Mouse (Mus musculus): ENCODE results near the gene Eif1ad.
"Not testable (repeated sequence)": the region's sequence is repeated elsewhere in the genome, so short reads cannot be mapped to it uniquely, and the experiment has no call there.

The Eif1ad gene

GRCm38 (mm10) chr19:5377446-5377845, 10.9 kb downstream of the Eif1ad start:
- DNase-seq (ENCODE audit: low spot score in 2 of 2): no peak

GRCm38 (mm10) chr19:5383326-5383725, 16.8 kb downstream of the Eif1ad start:
- DNase-seq (ENCODE audit: low spot score in 2 of 2): no peak

DNA sequence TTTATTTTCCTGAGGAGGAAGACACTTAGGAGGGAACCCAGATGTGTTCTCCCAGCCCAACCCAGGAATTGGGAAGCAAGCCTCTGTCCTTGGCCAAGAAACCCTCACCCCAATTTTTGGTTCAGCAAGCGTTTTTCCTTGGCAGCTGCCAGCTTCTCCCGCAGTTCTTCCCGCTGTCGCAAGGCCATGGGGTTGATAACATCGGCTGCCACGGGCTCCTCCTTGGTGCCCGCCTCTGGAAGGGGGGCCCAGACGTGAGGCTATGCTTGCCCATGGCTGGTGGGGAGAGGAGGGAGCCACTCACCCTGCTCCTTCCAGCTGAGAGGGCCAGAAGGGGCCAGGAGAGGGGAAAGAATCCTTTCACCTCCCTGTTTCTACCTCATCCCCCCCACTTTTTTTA, 18.2 kb downstream of the Eif1ad start:
- DNase-seq (ENCODE audit: low spot score in 2 of 2): no peak

GRCm38 (mm10) chr19:5388011-5388441, 21.5 kb downstream of the Eif1ad start:
- DNase-seq (ENCODE audit: low spot score in 2 of 2): no peak

DNA sequence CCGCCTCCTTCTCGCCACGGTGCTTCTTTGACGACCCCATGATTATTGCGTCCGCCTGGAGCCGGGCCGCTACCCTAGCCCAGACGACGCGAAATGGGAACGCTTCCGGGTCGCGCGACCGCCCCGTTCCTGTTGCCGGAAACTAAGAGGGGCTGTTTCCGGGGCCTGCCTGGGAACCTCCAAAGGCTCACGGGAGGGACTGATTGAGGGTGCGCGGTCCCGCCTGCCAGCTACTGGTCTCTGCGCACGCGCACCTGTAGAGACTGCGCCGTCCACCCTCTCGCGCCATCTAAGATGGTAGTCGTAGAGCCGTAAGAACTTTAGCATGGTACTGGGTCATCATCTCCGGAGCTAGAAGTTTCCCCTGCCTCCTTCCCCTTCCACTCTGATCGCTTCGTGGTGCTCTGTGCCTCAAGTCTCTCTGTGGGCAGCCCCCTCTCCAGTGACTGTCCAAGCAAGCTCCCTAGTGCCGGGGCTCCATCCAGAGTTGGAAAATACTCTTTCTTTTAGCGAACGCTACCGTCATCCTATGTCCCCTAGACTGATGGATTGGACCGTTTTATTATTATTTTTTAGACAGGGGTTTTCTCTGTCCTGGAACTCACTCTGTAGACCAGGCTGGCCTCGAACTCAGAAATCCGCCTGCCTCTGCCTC, 22.2 kb downstream of the Eif1ad start, which contains the start of gene Sart1:
TSS of gene Sart1 (minus strand) at position 116 of the 655 bp plus-strand sequence.
- peak; percentile 96 to 98 for DNase-seq (ENCODE audit: low spot score in 2 of 2)

DNA sequence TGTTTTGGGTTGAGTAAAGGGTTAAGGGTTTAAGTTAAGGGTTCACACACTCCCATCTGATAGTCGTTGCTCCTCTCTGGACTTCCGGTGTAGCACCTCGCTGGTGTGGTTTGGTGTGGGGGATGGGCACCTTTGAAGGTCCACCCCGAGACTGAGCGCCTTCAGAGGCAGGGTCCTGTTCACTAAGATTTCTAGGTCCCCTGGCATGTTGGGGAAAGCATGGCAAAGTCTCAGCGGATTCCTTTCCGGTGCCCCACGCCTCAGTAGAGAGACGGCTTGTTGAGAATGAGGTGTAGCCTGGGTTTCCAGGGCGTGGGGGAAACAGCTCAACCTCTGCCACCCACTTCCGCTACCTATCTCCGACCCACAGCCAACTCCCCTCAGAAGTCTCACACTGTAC, 23.1 kb downstream of the Eif1ad start:
- DNase-seq (ENCODE audit: low spot score in 2 of 2): peak; percentile 35 to 44

DNA sequence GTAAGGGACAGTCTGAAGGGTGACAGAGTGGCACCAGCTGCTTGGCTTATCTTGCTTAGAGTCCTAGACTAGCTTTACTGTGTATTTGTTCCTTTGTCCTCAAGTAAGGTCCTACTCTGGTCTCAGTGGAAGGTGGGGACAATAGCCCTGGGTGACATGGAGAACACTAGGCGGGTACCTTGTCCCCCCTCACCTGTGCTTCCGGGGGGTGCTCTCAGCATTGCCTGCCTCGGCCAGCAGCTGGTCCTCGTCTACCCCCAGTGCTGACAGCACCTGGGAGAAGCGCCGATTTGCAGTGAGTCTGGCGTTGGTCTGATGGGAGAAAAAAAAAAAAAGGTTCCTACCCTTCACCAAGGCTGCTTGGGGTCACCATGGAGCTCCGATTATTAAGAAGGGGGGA, 23.9 kb downstream of the Eif1ad start:
- DNase-seq (ENCODE audit: low spot score in 2 of 2): no peak

DNA sequence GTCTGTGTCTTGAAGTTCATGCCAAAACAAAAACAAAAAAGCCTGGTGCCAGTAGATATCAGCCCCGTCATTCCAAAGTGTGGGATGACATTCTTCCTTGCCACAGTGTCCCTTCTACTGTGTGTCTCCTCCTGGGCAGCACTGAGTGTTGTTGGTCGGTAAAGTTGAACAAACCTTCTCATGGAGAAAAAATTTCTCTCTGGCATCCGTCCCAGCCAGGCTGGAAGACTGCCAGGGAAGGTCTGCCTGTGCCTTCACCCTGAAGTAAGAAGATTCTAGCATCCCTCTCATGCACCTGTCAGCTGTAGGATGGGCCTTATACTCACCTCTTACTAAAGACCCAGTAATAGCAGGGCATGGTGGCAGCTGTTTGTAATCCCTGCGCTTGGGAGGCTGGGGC, 26.4 kb downstream of the Eif1ad start:
- DNase-seq (ENCODE audit: low spot score in 2 of 2): peak in 1 of 2 experiments; percentile 51

GRCm38 (mm10) chr19:5394168-5394567, 27.6 kb downstream of the Eif1ad start:
- DNase-seq (ENCODE audit: low spot score in 2 of 2): no peak

- no peak for DNase-seq (ENCODE audit: low spot score in 2 of 2)
These were observed 28.8 kb downstream of the Eif1ad start for GRCm38 (mm10) chr19:5395371-5395770.

GRCm38 (mm10) chr19:5401073-5401472, 34.5 kb downstream of the Eif1ad start:
- not testable (repeated sequence) for DNase-seq (ENCODE audit: low spot score in 2 of 2)

DNA sequence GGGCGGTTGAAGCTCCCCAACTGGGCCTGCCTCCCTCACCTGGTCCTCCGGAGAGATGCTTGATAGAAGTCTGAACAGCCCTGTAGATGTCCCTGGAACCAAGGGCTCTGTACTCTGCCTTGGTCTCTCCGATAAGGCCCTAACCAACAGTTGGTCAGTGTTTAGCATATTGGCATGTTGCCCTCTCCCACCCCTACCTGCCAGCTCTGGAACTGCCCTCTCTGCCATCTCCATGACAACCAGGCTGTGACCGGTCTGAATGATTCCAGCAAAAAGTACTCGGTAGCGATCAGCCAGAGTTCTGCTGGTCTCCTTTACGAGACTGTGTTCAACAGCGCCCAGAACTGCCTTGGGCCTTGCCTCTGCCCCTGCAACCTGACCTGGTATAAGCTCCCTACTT, 35.8 kb downstream of the Eif1ad start, which contains the start of gene Tsga10ip:
TSS of gene Tsga10ip (minus strand) at position 234 of the 400 bp plus-strand sequence.
- no peak for DNase-seq (ENCODE audit: low spot score in 2 of 2)

DNA sequence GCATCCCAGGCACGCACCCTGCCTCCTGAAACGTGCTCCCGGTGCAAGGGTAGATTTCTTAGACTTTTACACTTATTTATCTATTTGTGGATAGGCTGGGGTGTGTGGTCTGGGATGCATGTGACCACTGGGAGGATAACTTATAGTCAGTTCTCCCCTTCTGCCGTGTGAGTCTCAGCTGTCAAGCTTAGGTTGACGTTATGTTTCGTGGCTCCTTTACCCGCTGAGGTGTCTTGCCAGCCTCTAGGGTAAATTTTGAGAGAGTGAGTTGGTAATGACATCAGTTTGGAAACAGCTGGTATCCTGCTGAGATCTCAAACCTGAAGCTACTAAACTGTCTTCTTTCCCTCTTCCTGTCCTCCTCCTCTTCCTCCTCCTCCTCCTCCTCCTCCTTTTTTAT, 39.4 kb downstream of the Eif1ad start:
- DNase-seq (ENCODE audit: low spot score in 2 of 2): no peak

DNA sequence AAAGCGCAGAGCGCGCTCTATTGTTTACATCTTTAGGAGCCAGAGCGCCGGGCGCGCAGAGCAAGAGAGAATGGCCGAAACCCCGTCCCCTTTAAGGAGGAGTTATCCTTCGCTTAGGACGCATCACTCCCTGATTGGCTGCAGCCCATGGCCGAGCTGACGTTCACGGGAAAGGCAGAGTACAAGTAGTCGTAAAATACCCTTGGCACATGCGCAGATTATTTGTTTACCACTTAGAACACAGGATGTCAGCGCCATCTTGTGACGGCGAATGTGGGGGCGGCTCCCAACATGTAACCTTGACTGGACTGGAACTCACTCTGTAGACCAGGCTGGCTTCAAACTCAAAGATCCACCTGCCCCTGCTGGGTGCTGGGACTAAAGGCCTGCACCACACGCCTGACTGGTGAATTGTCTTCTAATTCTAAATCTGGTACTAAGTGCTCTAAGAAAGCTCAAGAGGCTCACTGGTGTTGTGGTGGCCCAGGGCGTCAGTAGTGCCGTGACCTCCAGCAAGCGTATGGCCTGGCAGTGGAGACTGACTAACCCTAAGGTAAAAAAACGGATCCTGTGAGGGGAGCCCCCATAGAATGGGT, 40.1 kb downstream of the Eif1ad start:
- DNase-seq (ENCODE audit: low spot score in 2 of 2): peak; percentile 66 to 73

DNA sequence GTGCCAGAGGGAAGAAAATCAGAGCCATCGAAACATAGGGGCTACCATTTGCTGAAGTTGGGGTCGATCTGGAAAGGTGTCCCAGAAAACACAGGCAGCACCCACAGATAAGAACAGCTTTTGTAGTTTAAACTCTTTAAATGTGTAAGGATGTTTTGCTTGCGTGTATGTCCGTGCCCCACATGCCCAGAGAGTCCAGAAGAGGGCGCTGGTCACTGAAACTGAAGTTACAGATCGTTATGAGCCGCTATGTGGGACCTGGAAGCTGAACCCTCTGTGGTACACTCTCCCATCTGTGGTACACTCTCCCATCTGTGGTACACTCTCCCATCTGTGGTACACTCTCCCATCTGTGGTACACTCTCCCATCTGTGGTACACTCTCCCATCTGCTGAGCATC, 40.6 kb downstream of the Eif1ad start:
- peak in 1 of 2 experiments; percentile 77 for DNase-seq (ENCODE audit: low spot score in 2 of 2)

DNA sequence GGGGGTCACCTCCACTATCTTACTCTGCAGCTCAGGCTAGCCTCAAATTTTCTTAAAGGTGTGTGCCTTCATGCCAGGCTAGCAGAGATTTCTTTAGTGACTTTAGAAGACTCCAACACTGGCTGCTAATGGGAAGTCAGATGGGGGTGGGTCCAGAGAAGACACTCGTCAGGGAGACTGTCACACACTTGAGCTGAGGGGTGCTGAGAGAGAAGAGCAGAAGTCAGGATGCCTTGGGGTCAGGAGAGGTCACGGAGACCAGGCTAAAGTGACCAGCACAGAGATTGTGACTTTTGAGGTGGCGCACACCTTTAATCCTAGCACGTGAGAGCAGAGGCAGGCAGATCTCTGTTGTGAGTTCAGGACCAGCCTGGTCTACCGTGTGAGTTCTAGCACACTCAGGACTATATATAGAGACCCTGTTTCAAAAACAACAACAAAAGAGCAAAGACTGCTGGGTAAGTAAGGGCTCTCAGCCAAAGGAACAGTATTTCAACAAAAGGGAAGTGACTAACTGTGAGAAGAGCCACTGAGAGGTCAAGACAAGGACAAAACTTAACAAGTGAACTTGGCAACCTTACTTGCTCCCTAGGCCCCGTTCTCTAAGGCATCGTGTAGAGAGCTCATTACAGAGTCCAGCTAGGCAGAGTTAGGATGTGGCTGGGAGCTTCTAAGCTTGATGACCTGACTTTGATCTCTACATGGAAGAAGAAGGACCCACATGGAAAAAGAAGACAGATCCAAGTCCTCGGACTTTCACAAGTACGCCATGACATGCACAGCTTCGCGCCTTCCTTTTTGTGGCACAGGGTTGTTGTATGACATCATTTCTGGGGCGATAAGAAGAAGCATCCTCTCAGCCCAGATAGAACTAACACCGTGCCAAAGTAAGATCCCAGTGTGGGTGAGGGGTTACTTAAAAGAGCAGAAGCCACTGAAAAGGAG, 41.8 kb downstream of the Eif1ad start:
- DNase-seq (ENCODE audit: low spot score in 2 of 2): peak; percentile 69 to 76

- peak; percentile 59 to 60 for DNase-seq (ENCODE audit: low spot score in 2 of 2)
These were observed 42.5 kb downstream of the Eif1ad start for GRCm38 (mm10) chr19:5409068-5409467.

GRCm38 (mm10) chr19:5410641-5411040, 44.1 kb downstream of the Eif1ad start:
- DNase-seq (ENCODE audit: low spot score in 2 of 2): no peak

GRCm38 (mm10) chr19:5411961-5412360, 45.4 kb downstream of the Eif1ad start:
- DNase-seq (ENCODE audit: low spot score in 2 of 2): peak; percentile 51 to 64

GRCm38 (mm10) chr19:5413840-5414239, 47.3 kb downstream of the Eif1ad start:
- no peak for DNase-seq (ENCODE audit: low spot score in 2 of 2)

DNA sequence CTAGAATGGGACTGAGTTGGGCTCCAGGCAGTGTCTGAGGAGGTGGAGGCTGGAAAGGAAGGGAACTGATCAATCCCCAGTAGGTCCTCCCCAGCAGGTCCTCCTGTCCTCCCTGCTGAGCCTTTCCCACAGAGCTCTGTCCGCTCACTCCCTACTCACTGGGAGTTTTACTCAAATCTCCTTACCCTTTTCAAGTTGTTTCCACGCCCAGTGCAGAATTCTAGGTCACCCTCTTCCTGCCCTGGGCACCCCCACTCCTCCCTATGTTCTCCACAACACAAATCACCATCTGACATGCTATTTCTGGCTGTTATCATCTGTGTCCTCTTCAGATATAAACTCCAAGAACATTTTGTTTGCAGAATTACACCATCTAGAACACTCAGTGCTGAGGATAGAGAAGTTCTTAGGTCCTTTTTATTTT, 48.0 kb downstream of the Eif1ad start:
- DNase-seq (ENCODE audit: low spot score in 2 of 2): peak; percentile 77 to 83
